Mouse (Mus musculus) layer of hippocampus, postnatal 14 days (tissue): ENCODE data around the gene Pkn2. TPM values are rescaled to one million over a fixed set of nuclear protein-coding genes. Genes with fewer than 3 reads are reported as not detected.
A peak's percentile ranks its signal among the peaks of the same experiment; 100 is the strongest.

Source experiments
- DNase-seq, 2 experiments: peaks; one replicate each; pipeline ENCODE4 v3.0.0; 2021 to 2022; ENCODE audit warnings: low spot score in 2 of 2, mixed read lengths in 1 of 2
- long read RNA-seq, 2 experiments: library from polyadenylated mRNA; stranded (forward); transcript quantifications; one replicate each; pipeline ENCODE4 v2.0.0; 2021
- total RNA-seq, 2 experiments: library from RNA; stranded (reverse); gene quantifications; 2 replicates each; pipeline ENCODE4 v1.2.3; 2021

Pkn2 gene
- 10 to 100 TPM; 29.0 to 29.2 TPM for total RNA-seq
- long read RNA-seq, experiment 1, full-length matches to known transcripts: 4 of 5 reads
- long read RNA-seq, experiment 1, partial matches to known transcripts: 0 of 5 reads
- long read RNA-seq, experiment 1, other reads (novel, unspliced or antisense): 1 of 5 reads
- long read RNA-seq, experiment 2, full-length matches to known transcripts: 4 of 5 reads
- long read RNA-seq, experiment 2, partial matches to known transcripts: 0 of 5 reads
- long read RNA-seq, experiment 2, other reads (novel, unspliced or antisense): 1 of 5 reads

- DNase-seq: peak; percentile 97 to 99
Observed at GRCm38 (mm10) chr3:142881872-142882623, at the start of gene Pkn2. TSS of gene Pkn2 (minus strand) at chr3:142882004.

GRCm38 (mm10) chr3:142929906-142930305, 48.1 kb upstream of the Pkn2 start:
- DNase-seq: no peak

DNA sequence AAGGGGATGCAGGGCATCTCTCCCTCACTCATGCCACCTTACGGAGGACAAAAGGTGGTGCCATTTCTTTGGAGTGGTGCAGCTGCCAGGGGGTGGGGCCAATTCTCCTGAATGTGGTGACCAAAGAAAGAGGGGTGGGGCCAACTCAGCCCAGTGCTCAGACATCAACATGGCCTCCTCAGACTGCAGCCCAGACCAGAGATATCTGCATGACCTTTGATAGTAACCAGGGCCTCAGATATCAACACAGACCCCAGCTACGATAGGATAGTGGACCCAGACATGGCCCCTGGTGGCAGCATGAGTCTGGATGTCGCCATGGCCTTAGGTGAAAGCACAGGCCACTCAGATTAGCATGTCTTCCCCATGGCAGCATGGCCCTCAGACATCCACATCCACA, 45.5 kb upstream of the Pkn2 start:
- no peak for DNase-seq

GRCm38 (mm10) chr3:142924831-142925348, 43.1 kb upstream of the Pkn2 start:
- DNase-seq: no peak

GRCm38 (mm10) chr3:142919070-142919469, 37.3 kb upstream of the Pkn2 start:
- DNase-seq: peak in 1 of 2 experiments; percentile 9

GRCm38 (mm10) chr3:142917760-142918439, 36.1 kb upstream of the Pkn2 start:
- no peak for DNase-seq

DNA sequence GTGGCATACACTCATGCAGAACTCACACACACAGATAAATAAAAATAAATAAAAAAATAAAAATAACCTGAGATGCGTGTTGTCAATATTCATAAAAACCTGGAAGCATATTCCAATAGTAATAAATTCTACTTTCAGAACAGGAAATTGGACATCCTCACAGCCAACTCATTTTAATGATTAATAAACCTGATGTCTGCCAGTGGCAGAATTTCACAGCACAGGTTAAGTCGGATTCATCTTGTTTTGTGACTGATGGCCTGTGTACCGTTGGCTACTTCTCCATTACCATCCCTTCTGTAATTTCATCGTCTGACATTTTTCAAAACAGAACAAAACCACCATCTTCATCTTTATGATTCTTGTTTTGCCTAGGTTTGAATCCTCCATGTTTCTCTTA, 35.4 kb upstream of the Pkn2 start:
- DNase-seq: no peak

DNA sequence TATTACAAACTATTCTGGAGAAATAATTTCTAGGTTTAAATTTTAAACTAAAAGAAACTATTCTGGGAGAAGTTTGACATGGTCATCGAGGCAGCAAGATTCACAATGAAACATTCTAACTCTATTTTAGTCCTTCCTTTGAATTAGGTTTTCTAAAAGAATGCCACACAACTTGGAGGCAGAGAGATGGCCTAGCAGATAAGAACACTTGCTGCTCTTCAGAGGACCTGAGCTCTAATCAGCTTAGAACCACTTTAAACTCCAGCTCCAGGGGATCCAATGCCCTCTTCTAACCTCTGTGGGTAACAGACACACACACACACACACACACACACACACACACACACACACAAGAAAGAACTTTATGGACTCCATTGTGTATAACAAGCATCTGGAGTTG, 31.5 kb upstream of the Pkn2 start:
- DNase-seq: no peak

DNA sequence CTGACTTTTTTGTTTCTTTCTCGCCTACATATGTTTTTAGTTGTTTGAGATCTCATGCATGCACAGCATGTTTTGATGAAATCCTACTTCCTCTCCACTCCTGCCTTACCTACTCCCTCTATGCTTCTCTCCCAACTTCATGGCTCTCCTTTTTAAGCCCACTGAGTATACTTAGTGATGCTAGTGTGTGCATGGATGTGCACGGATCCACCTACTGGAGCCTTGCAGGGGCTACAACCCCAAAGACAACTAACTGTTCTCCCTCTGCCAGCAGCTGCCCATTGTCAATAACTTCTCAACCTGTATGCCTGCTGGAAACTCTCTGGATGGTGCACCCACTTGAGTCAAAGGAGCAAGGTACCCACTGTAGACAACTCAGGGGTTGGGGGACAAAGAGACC, 17.9 kb upstream of the Pkn2 start:
- DNase-seq: no peak

DNA sequence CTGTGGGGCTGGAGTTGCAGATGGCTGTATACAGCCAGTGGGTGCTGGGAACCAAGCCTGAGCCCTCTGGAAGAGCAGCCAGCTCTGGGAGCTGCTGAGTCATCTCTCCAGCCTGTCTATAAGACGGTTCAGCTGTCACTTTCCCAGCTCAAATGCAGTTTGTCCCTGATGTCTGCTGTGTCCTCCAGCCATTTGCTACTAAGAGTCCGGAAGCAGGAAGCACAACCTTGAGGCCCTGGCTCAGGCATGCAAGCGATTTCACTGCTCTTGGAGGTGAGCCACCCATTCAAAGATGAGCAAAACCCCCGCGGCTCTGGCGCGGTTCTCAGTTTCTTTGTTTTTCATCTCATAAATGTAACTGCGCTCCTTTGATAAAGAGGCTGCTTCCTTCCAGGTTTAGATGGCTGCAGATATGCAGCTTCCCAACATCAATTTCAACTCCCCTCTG, 17.2 kb upstream of the Pkn2 start:
- DNase-seq: no peak

GRCm38 (mm10) chr3:142890442-142890841, 8.6 kb upstream of the Pkn2 start:
- DNase-seq: no peak

DNA sequence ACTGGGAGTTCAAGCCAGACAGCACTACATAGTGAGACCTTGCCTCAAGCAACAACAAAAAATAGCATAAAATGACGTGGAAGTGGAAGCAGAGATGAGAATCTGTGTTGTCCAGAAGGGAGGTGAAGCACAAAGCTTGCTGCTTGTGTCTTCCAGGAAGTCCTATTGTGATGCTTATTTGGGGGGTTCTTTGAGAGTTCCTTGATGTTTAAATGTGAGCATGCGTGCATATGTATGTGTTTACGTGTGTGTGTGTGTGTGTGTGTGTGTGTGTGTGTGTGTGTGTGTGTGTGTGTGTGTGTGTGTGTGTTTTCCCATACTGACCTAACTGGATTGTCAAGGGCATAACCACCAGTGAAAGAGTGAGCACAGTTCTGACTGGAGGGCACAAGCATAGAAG, 5.2 kb upstream of the Pkn2 start:
- DNase-seq: no peak

DNA sequence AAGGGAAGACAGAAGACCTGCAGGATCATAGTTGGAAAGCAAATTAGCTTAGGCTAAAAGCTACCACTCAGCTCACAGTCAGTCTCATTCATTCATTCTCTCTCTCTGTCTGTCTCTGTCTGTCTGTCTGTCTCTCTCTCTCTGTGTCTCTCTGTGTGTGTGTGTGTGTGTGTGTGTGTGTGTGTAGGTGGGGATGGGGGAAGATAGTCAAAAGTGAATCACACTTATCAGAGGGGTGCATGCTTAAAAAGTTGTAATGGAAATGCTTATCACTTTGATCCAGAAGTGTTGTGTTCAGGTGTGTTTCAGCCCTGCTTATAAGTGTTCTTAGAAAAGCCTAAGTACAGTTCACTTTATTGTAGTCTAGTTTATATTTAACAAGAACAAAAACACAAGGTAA, 2.8 kb upstream of the Pkn2 start:
- no peak for DNase-seq

- DNase-seq: no peak
Observed at GRCm38 (mm10) chr3:142881589-142881871, 274 bp downstream of the Pkn2 start.

- DNase-seq: peak in 1 of 2 experiments; percentile 12
Observed at GRCm38 (mm10) chr3:142880790-142881588, 815 bp downstream of the Pkn2 start.

- DNase-seq: no peak
Observed at GRCm38 (mm10) chr3:142863236-142863635, 18.6 kb downstream of the Pkn2 start.

DNA sequence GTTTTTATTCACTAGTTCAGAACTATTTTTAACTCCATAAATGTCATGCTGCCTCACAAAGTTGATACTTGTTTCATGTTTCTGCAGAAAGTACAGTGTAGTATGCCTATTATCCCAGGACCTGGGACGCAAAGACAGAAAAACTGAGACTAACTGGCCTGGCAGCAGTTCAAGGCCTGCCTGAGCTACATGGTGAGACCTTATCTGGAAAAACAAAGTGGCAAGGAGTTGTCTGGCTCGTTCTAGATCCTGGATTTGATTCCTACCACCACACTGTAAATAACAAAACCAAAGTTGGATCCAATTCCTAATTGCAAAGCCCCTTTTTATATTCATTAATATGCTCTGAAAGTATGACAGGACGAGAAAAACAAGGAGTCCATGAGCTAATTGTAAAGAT, 25.0 kb downstream of the Pkn2 start:
- no peak for DNase-seq

- no peak for DNase-seq
Observed at GRCm38 (mm10) chr3:142855961-142856472, 25.8 kb downstream of the Pkn2 start.

DNA sequence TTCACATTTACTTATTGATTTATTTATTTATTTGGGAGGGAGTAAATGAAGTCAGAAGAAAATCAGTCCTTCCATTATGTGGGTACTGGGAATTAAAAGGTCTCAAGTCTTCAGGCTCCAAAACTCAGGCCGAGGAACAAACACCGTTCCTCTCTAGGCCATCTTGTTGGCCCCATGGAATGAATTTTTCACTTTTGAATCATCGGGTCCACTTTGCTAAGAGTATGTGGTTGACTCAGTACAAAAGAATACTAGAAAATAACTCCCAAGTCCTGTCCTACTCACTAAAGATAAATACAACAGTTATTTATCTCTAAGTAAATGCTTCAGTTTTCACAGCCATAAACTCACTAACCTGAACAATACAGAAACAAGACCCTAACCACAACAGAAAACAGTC, 28.9 kb downstream of the Pkn2 start:
- no peak for DNase-seq

GRCm38 (mm10) chr3:142851631-142852030, 30.2 kb downstream of the Pkn2 start:
- DNase-seq: no peak

- no peak for DNase-seq
Observed at GRCm38 (mm10) chr3:142839961-142840360, 41.8 kb downstream of the Pkn2 start.
